Mouse (Mus musculus) stomach, postnatal 0 days (tissue): ENCODE measurements at regions not wholly inside any gene's neighbourhood (a gene's known extent, or its start where the extent isn't known, plus 50 kb on each side); places are given as distances from the start of the nearest gene placed in this dataset.

ENCODE experiments used
- CTCF ChIP-seq: IDR thresholded peaks from 2 replicates; pipeline ENCODE4 v1.5.1; 2016; ENCODE audit warnings: antibody characterized with exemption, low read depth, mild to moderate bottlenecking, moderate library complexity
- EP300 ChIP-seq: optimal IDR thresholded peaks from 2 replicates; pipeline ENCODE3; 2016; ENCODE audit warnings: antibody characterized with exemption

- no peak for TF ChIP-seq CTCF
- no peak for TF ChIP-seq EP300
Observed at GRCm38 (mm10) chr12:35416583-35416982, 118.3 kb downstream of the Ahr start.
